Mouse (Mus musculus) liver, embryonic 13.5 days (tissue): ENCODE measurements around the gene Tob2. TPM values are rescaled to one million over a fixed set of nuclear protein-coding genes. Genes with fewer than 3 reads are reported as not detected.
A peak's percentile ranks its signal among the peaks of the same experiment; 100 is the strongest.

Source experiments
- ATAC-seq: fragments of 200-750 bp; cut with Nextera tagmentation; 2 replicates; pipeline ENCODE4 v1.8.0; 2017; ENCODE audit warnings: low read depth, mild to moderate bottlenecking, moderate number of reproducible peaks, moderate library complexity
- DNase-seq: peaks from one replicate; pipeline ENCODE4 v3.0.0; 2022
- H3K27ac ChIP-seq: fragments of 300-500 bp; sonication (generic); 2 replicates; pipeline ENCODE4 v1.5.1; 2015; ENCODE audit warnings: moderate library complexity, mild to moderate bottlenecking, inconsistent platforms
- H3K27me3 ChIP-seq: fragments of 300-500 bp; sonication (generic); 2 replicates; pipeline ENCODE4 v1.6.1; 2015; ENCODE audit warnings: mild to moderate bottlenecking, inconsistent platforms
- H3K36me3 ChIP-seq: fragments of 300-500 bp; sonication (generic); 2 replicates; pipeline ENCODE4 v1.6.1; 2015; ENCODE audit warnings: mild to moderate bottlenecking, inconsistent platforms
- H3K4me1 ChIP-seq: fragments of 300-500 bp; sonication (generic); replicated peaks from 2 replicates; pipeline ENCODE4 v1.6.1; 2015; ENCODE audit warnings: inconsistent platforms
- H3K4me2 ChIP-seq: fragments of 300-500 bp; sonication (generic); 2 replicates; pipeline ENCODE4 v1.6.1; 2015; ENCODE audit warnings: inconsistent platforms, mild to moderate bottlenecking, moderate library complexity
- H3K4me3 ChIP-seq: fragments of 300-500 bp; sonication (generic); replicated peaks from 2 replicates; pipeline ENCODE4 v1.5.1; 2015; ENCODE audit warnings: mild to moderate bottlenecking, inconsistent platforms
- H3K9ac ChIP-seq: fragments of 300-500 bp; sonication (generic); 2 replicates; pipeline ENCODE4 v1.6.1; 2015; ENCODE audit warnings: mild to moderate bottlenecking, inconsistent platforms
- H3K9me3 ChIP-seq: fragments of 300-500 bp; sonication (generic); replicated peaks from 2 replicates; pipeline ENCODE4 v1.6.1; 2016; ENCODE audit warnings: inconsistent platforms
- WGBS: fragments of 180-500 bp; shearing (Covaris S2); methylation state at CpG from one replicate; pipeline ENCODE4 v1.1.7; 2015; ENCODE audit not compliant: insufficient replicate concordance; 5-methylcytosine and 5-hydroxymethylcytosine counted together
- polyA plus RNA-seq: library from polyadenylated mRNA; unstranded; fragments of >200 nt; fragmentation: Nextera tagmentation; extraction: Ambion mirVana; gene quantifications from 2 replicates; pipeline ENCODE4 v1.2.1, GENCODE M21; 2015

Tob2 gene
- polyA plus RNA-seq, 1 experiment from 2014 or later = 9.0 TPM

DNA sequence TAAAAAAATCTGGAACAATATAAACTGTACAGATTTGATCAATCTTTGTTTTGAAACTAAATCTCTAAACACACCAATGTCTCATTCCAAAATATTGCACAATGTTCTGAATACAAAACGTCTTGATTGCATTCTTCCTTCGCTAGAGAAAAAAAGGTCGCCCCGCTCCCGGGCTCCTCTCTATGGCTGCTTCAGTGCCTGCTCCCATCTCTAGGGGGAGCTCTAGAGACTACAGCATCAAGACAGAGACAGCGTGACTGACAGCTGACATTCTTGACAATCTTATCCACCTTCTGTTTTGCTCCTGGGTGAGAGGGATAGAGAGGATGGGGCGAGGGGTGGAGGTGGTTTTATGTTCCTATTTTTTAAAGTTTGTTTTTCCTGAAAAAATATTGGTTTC, 10.3 kb downstream of the Tob2 start:
- Histone ChIP-seq H3K9ac (no peak overlapping the region), H3K9me3 (no peaks in the 10 kb centered on the region), H3K27ac (no peak overlapping the region), H3K36me3 (peaks cover 56% of the 10 kb centered on the region), H3K4me3 (no peak overlapping the region), H3K27me3 (no peaks in the 10 kb centered on the region), H3K4me2 (no peak overlapping the region), H3K4me1 (peaks cover 24% of the 10 kb centered on the region)
- WGBS = 38% methylated on average over 7 of the region's 7 CpGs
- 0 out of 2 replicates have a peak, but pooled peaks have one; percentile 55 for ATAC-seq
- peak; percentile 64 for DNase-seq

- Histone ChIP-seq H3K27ac (no peak overlapping the region), H3K4me2 (no peak overlapping the region), H3K4me3 (no peak overlapping the region), H3K9ac (no peak overlapping the region), H3K9me3 (no peaks in the 10 kb centered on the region), H3K36me3 (peaks cover 56% of the 10 kb centered on the region), H3K27me3 (no peaks in the 10 kb centered on the region), H3K4me1 (peaks cover 21% of the 10 kb centered on the region)
- ATAC-seq = no peak
- 80% methylated on average over 5 of the region's 5 CpGs for WGBS
- DNase-seq = no peak
These were observed 10.7 kb downstream of the Tob2 start for GRCm38 (mm10) chr15:81847861-81848260.

DNA sequence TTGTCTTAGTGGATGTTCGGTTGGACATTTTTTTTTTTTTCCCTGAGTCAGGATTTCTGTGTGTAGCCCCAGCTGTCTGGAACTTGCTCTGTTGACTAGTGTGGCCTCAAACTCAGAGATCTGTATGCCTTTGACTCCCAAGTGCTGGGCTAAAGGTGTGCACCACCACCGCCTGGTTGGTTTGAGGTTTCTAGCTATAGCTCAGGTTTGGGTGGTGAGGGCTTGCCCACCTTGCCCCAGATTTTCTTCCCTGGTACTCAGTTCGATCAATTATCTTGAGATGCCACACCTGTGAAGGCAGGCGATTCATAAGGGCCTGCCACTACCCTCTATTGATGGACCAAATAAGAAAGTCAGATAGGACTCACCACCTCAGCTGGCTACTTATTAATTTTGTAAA, 11.4 kb downstream of the Tob2 start:
- ATAC-seq (no peak), DNase-seq (no peak)
- H3K9ac ChIP-seq = no peak overlapping the region
- H3K36me3 ChIP-seq = peaks cover 51% of the 10 kb centered on the region
- H3K4me2 ChIP-seq = no peak overlapping the region
- 78% methylated on average over 4 of the region's 4 CpGs for WGBS
- H3K4me3 ChIP-seq = no peak overlapping the region
- peaks cover 15% of the 10 kb centered on the region for H3K4me1 ChIP-seq
- no peaks in the 10 kb centered on the region for H3K9me3 ChIP-seq
- no peaks in the 10 kb centered on the region for H3K27me3 ChIP-seq
- H3K27ac ChIP-seq = no peak overlapping the region

- H3K9me3 ChIP-seq = no peaks in the 10 kb centered on the region
- 86% methylated on average over 9 of the region's 9 CpGs for WGBS
- DNase-seq (no peak), ATAC-seq (no peak)
- no peak overlapping the region for H3K4me2 ChIP-seq
- H3K4me1 ChIP-seq = peaks cover 15% of the 10 kb centered on the region
- no peaks in the 10 kb centered on the region for H3K27me3 ChIP-seq
- no peak overlapping the region for H3K9ac ChIP-seq
- H3K4me3 ChIP-seq = no peak overlapping the region
- peaks cover 47% of the 10 kb centered on the region for H3K36me3 ChIP-seq
- no peak overlapping the region for H3K27ac ChIP-seq
These were observed 11.8 kb downstream of the Tob2 start for GRCm38 (mm10) chr15:81846755-81847154.

GRCm38 (mm10) chr15:81845724-81846123, 12.9 kb downstream of the Tob2 start:
- Histone ChIP-seq H3K4me1 (peaks cover 15% of the 10 kb centered on the region), H3K27me3 (no peaks in the 10 kb centered on the region), H3K9me3 (no peaks in the 10 kb centered on the region), H3K9ac (no peak overlapping the region), H3K4me2 (no peak overlapping the region), H3K36me3 (peaks cover 37% of the 10 kb centered on the region), H3K27ac (no peak overlapping the region; the same call in 1 of the 2 replicates), H3K4me3 (no peak overlapping the region)
- no peak for DNase-seq
- peak; percentile 32; the same call in 1 of the 2 replicates for ATAC-seq
- WGBS = 42% methylated on average over 4 of the region's 4 CpGs

DNA sequence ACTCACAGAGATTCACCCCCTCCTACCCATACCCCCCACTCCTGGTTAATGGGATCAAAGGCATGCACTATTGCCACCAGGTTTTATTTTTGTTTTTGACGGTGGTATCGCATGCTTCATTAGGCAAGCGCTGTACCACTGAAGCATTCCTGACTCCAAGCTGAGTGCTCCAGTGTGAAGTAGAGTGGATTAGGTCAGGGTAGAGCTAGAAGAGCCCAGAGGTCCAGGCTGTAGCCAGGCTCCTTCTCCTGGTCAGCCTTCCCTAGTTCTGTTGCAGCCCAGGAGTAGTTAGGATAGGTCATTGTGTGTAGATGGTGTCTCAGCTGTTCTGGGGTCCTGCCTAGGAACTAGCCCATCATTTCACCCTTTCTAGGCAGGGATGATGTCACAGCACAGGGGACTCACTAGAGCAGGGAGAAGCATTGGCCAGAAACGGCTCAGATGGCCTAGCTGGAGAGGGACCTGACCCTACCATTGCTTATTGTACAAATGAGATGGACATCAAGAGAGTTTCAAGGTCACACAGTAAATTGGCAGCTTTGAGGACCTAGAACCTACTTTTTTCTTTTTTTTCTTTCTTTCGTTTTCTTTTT, 13.5 kb downstream of the Tob2 start:
- DNase-seq (no peak), ATAC-seq (no peak)
- no peak overlapping the region; the same call in 1 of the 2 replicates for H3K27ac ChIP-seq
- no peaks in the 10 kb centered on the region for H3K27me3 ChIP-seq
- H3K4me2 ChIP-seq = no peak overlapping the region
- H3K9ac ChIP-seq = no peak overlapping the region
- 75% methylated on average over 5 of the region's 5 CpGs for WGBS
- no peaks in the 10 kb centered on the region for H3K9me3 ChIP-seq
- H3K36me3 ChIP-seq = peaks cover 31% of the 10 kb centered on the region
- H3K4me3 ChIP-seq = no peak overlapping the region
- peaks cover 15% of the 10 kb centered on the region for H3K4me1 ChIP-seq

DNA sequence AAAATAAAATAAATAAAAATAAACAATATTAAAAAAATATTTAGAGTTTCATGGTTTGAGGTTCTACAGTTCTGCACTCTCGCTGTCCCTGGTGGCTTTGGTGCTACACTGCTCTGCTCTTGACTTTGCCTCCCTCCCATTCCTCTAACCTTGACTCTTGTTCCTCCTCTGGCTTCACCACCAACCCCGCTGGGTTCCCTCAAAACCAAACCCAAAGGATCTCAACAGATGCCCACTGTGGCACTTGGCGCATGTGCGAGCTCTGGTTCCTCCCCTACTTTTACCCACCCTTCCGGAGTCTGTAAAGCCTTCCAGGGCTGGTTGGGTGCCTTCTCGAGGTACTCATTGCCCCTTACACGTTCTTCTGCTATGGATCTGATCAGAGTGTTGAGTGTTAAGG, 16.3 kb downstream of the Tob2 start:
- DNase-seq (no peak), ATAC-seq (no peak)
- H3K9ac ChIP-seq = no peak overlapping the region
- H3K9me3 ChIP-seq = no peaks in the 10 kb centered on the region
- 79% methylated on average over 7 of the region's 7 CpGs for WGBS
- H3K27me3 ChIP-seq = 0 out of 2 replicates have a peak, but pooled peaks cover under 1% of the 10 kb centered on the region
- no peak overlapping the region for H3K27ac ChIP-seq
- H3K36me3 ChIP-seq = 0 out of 2 replicates have a peak, but pooled peaks cover 6% of the 10 kb centered on the region
- peaks cover 11% of the 10 kb centered on the region; the same call in 1 of the 2 replicates for H3K4me1 ChIP-seq
- H3K4me2 ChIP-seq = no peak overlapping the region
- H3K4me3 ChIP-seq = no peak overlapping the region

- ATAC-seq (no peak), DNase-seq (no peak)
- Histone ChIP-seq H3K27me3 (peaks cover 20% of the 10 kb centered on the region), H3K4me2 (no peak overlapping the region), H3K4me3 (no peak overlapping the region), H3K9me3 (no peaks in the 10 kb centered on the region), H3K27ac (no peak overlapping the region), H3K36me3 (no peaks in the 10 kb centered on the region), H3K4me1 (peaks cover 15% of the 10 kb centered on the region), H3K9ac (no peak overlapping the region)
- WGBS = 81% methylated on average over 7 of the region's 7 CpGs
These were observed 18.3 kb downstream of the Tob2 start for GRCm38 (mm10) chr15:81840306-81840705.

GRCm38 (mm10) chr15:81839634-81840033, 19.0 kb downstream of the Tob2 start:
- WGBS = 75% methylated on average over 5 of the region's 5 CpGs
- DNase-seq (no peak), ATAC-seq (peak; percentile 63; the same call in 1 of the 2 replicates)
- Histone ChIP-seq H3K36me3 (no peaks in the 10 kb centered on the region), H3K27ac (no peak overlapping the region), H3K4me1 (peaks cover 19% of the 10 kb centered on the region), H3K9ac (no peak overlapping the region), H3K9me3 (no peaks in the 10 kb centered on the region), H3K4me3 (no peak overlapping the region), H3K27me3 (peaks cover 25% of the 10 kb centered on the region), H3K4me2 (no peak overlapping the region)

DNA sequence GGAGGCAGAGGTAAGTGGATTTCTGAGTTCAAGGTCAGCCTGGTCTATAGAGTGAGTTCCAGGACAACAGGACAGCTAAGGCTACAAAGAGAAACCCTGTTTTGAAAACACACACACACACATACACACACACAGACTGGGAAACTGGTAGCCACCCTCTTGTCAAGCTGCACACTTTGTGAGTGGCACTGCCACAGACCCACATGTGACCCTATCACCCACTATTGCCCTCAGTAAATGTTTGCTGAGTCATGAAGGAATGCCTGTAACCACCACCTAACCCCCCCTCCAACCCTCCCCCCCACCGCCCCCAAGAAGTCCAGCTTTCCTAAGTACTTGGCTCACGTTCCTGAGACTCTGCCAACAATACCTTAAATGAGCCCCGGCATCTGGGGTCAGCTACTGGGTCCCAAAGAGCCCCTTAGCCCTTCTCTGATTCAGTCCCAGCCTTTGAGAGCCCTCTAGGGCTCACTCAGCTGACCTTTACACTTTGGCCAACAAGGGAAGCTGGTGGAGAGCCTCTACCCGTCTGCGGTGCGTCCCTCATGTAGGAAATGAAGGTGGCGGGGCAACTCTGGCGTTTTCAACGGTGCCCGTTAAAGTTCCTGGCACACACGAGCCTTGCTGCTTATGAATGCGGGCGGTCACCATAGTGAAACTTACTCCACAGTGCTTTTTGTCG, 19.9 kb downstream of the Tob2 start:
- Histone ChIP-seq H3K4me2 (no peak overlapping the region), H3K36me3 (no peaks in the 10 kb centered on the region), H3K4me1 (peaks cover 19% of the 10 kb centered on the region), H3K9me3 (no peaks in the 10 kb centered on the region), H3K9ac (no peak overlapping the region), H3K27ac (no peak overlapping the region), H3K27me3 (peaks cover 32% of the 10 kb centered on the region), H3K4me3 (no peak overlapping the region)
- no peak for ATAC-seq
- 59% methylated on average over 14 of the region's 14 CpGs for WGBS
- DNase-seq = no peak

DNA sequence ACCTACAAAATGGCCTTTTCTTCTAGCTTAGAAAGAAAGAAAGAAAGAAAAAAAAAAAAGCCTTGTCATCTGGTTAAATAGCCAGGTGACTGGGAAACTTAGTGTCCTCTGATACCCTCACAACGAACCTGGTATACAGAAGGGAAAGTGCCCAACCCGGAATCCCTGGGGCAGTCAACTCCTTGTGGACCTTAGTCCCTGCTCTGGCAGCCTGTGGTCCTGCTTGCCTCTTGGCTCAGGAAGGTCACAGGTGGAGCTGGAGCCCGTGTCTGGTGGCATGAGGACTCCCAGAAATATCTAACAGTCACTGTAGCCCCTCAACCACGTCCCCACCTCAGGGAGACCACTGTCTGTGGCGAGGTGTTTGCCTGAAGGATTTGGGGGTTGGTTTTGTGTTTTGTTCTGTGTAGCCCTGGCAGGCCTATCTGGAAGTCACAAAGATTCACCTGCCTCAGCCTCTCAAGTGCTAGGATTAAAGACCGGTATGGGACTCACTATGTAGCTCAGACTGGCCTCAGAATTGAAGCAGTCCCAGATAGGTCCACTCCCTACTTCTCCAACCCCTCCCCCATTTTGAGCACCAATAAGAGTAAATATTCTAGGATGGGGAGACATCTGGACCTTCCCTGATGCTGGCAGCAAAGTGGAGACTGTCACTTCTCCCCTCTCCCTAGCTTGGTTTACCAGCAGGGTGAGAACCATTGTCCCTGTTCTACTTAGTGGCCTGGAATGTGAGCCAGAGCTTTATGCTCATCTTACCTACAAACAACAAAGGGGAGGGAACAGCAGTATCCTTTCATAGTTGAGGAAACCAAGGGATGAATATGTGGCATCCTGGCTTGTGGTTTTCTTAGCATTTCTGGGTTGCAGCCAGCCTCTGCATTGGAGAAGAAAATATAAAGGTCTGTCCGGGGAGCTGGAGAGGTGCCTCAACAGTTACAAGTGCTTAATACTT, 21.4 kb downstream of the Tob2 start:
- Histone ChIP-seq H3K9me3 (no peaks in the 10 kb centered on the region), H3K27me3 (peaks cover 36% of the 10 kb centered on the region), H3K4me3 (no peak overlapping the region), H3K9ac (no peak overlapping the region), H3K27ac (no peak overlapping the region), H3K4me2 (peak overlapping the region; percentile 59; the same call in 1 of the 2 replicates), H3K4me1 (peaks cover 23% of the 10 kb centered on the region), H3K36me3 (no peaks in the 10 kb centered on the region)
- DNase-seq = no peak
- WGBS = 55% methylated on average over 7 of the region's 7 CpGs
- ATAC-seq = no peak
